Mouse (Mus musculus): ENCODE data around the gene Rsrp1.
"Not testable (repeated sequence)": the region's sequence is repeated elsewhere in the genome, so short reads cannot be mapped to it uniquely, and the experiment has no call there.

Gene Rsrp1

DNA sequence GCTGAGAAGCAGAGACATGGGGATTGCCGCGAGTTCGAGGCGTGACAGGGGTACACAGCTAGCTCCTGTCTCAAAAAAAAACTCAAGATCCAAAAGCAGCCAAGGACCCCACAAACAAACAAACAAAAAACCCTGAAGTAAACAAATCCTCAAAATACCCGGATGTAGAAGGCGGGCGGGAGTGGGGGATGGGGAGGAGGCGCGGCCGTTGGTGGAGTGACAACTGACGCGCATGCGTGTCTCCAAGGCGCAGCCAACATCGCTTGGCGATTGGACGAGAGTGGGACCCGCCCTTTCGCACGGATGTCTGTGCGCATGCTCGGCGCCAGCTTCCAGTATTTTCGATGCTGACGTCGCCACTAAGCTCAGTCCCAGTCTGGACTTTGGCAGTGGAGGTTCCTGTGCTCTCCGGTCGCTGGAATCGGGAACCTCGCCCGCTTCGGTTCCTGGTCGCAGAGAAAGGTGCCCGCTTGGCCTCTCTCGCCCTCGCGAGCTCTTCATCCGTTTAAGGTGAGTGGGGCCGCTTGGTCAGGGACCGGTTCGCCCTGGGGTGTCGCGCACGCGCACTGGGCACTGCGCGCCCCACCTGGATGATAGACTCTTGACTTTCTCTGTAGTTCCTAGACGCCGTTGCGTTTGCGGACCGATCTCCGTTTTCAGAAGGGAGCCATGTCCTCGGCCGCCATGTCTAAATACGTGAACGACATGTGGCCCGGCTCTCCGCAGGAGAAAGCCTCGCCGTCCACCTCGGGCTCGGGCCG, at the start of gene Rsrp1:
Gene Rsrp1 (plus strand): TSS at position 335 of the 761 bp plus-strand sequence.
- peak; percentile 99 for DNase-seq

- DNase-seq: no peak
Measured at GRCm38 (mm10) chr4:134876171-134876570, 47.2 kb upstream of the Rsrp1 start.

DNA sequence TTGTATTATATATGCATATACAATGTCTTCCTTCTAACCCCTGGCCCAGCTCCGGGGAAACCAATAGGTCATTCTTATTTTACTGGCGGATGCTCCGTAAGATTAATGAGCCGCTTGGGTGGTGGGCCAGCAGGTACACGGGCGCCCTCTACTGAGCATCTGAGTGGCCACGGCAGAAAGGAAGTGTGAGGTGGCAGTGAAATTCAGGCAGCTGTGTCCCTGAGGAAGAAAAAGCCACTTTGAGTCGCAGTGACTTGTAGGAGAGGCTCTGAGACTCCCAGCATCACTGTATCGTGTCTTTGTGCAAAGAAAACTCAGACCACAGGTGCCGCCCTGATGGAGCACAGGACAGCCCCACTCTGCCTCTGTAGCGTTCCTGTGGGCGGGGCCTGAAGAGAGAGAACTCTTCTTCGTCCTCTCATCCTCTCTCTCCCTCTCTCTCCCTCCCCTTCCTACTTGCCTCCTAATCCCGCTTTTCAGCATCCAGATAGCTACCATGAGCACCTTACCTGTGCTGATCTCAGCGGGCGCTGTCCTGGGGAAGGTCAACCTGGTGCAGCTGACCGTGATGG, 43.9 kb upstream of the Rsrp1 start:
- peak; percentile 81 for DNase-seq

DNA sequence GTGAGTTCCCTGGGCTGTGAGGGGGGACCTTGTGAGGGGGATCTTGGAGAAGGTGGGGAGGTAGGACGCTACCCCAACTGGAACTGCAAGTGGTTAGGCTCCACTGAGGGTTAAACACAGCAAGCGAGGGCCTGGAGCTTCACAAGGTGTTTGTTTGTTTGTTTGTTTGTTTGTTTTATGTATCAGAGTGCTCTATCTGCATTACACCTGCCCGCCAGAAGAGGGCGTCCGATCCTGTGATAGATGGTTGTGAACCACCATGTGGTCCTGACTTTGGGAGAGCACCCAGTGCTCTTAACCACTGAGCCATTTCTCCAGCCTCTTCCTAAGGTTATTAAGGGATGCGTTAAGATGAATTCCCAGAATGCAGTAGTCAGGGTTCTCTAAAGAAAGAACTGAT, 43.4 kb upstream of the Rsrp1 start:
- DNase-seq: peak; percentile 28

GRCm38 (mm10) chr4:134883266-134883665, 40.1 kb upstream of the Rsrp1 start:
- peak; percentile 67 for DNase-seq

GRCm38 (mm10) chr4:134883808-134884207, 39.6 kb upstream of the Rsrp1 start:
- DNase-seq: no peak

GRCm38 (mm10) chr4:134884364-134884763, 39.0 kb upstream of the Rsrp1 start:
- no peak for DNase-seq

DNA sequence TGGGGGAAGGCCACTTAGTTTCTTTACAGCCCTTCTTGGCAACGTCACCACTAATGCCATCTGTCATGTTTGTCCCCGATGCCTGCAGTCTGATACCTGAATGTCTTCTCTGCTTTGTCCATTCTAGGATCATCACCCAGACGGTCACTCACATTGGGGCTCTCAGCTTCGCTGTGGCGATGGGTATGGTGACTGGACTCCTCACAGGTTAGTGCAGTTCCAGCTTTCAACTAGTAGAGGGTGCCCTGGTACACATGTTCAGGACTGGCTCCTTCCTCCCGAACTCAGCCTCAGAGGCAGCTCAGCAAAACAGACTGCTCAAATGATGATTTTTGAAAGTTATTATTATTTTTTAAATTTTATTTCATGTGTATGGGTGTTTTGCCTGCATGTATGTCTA, 31.3 kb upstream of the Rsrp1 start:
- DNase-seq: no peak

DNA sequence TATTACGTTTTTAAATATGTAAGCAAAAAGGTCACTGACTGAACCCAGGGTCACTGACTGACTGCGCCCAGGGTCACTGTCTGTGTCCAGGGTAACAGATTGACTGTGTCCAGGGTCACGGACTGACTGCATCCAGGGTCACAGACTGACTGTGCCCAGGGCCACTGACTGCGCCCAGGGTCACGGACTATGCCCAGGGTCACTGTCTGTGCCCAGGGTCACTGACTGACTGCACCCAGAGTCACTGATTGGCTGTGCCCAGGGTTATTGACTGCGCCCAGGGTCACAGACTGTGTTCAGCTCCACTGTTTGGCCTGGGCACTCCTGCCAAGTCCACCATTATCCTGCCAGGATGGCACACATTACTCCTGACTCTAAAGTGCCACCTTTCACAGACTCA, 26.1 kb upstream of the Rsrp1 start:
- DNase-seq: no peak

DNA sequence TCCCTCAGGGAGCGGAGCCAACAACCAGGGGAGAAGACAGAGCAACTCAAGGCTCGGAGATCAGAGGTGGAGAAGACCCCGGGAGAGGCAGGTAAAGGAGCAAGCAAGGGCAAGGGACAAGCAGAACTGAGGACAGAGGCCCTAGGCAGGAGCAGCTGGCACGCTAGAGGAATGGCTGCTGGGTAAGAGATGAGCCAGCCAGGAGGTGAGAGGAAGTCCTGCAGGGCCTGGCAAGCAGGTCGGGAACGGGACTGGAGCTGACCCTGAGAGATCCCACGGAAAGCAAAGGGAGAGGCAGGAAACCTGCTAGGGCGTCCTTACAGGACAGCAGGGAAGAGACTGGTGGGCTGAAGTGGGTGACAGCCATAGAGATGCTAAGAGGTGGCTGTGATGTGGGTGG, 22.3 kb upstream of the Rsrp1 start:
- no peak for DNase-seq

DNA sequence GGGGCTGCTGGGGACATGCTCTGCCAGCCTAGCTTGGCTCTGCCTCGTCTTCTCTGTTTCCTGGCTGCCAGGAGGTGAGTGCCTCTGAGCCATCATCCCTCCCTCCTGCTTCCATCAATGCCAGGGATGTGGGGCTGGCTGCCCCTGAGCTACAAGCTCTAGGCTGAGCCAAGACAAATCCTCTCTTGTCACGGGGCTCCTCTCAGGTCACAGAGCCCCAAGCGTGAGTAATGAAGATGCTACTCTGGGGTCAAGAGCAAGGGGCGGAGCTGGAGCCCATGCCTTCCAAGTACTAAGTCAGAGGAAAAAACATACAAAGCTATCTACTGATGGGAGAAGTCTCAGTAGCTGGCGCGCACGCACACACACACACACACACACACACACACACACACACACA, 20.3 kb upstream of the Rsrp1 start:
- no peak for DNase-seq

DNA sequence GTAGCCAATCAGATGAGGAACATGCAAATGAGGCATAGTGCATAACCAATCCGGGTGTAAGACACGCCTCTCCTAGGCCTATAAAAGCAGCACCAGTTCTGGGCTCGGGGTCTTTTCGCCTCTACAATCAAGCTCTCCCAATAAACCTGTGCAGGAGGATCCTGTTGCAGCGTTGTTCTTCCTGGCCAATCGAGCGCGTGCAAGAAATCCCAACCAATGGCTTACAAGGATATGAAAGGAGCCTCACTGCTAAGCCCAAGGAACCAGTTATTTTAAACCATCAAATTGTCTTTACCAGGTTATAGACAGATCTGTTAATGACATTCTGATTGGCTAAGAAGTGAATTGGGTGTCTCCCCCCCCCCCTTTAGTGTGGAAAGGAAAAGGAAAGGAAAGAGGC, 12.0 kb upstream of the Rsrp1 start:
- DNase-seq: not testable (repeated sequence)

- DNase-seq: peak; percentile 77
Measured at GRCm38 (mm10) chr4:134913413-134913812, 10.0 kb upstream of the Rsrp1 start.

GRCm38 (mm10) chr4:134914122-134914863, 9.1 kb upstream of the Rsrp1 start:
- DNase-seq: no peak

- peak; percentile 95 for DNase-seq
Measured at GRCm38 (mm10) chr4:134914864-134915209, 8.6 kb upstream of the Rsrp1 start, which contains the start of gene Tmem50a. Tmem50a (minus strand) TSS chr4:134915024.

- no peak for DNase-seq
Measured at GRCm38 (mm10) chr4:134915223-134916050, 8.0 kb upstream of the Rsrp1 start.

- DNase-seq: no peak
Measured at GRCm38 (mm10) chr4:134917194-134917593, 6.2 kb upstream of the Rsrp1 start.

- no peak for DNase-seq
Measured at GRCm38 (mm10) chr4:134918381-134918780, 5.0 kb upstream of the Rsrp1 start.

DNA sequence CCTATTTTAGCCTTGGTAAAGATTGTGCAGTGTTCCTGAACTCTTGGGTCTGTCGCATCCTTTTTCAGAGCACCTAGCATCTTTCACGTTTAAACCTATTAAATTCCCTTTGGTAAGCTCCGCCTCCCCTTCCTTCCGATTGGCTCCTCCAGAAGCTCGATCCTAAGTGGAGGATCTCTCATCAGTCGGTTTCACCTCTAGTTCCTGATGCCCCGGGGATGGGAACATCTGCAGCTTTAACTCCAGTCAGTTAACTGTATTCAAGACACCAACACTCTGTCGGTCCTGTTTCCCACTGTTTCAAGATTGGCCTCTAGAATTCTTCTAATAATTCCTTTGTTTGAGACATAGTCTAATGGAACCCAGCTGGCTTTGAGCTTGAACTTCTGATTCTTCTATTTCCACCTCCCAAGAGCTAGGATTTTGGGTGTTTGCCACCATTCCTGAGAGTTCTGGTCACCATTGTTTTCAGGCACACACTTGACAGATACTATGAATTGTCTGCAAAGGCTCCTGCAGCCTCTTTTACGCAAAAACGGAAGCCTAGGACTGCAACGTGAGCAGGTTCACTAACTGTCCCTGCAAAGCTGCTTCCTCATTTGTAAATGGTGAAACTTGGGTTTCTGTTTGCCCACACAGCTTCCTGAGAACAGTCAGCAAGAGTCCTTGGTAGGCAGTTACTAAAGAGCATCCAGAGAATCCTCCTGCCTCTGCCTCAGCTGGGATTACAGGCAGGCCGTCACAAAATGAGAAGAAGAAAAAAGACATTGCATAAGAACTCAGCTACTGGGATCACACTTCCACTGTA, 3.5 kb upstream of the Rsrp1 start:
- peak; percentile 22 for DNase-seq

DNA sequence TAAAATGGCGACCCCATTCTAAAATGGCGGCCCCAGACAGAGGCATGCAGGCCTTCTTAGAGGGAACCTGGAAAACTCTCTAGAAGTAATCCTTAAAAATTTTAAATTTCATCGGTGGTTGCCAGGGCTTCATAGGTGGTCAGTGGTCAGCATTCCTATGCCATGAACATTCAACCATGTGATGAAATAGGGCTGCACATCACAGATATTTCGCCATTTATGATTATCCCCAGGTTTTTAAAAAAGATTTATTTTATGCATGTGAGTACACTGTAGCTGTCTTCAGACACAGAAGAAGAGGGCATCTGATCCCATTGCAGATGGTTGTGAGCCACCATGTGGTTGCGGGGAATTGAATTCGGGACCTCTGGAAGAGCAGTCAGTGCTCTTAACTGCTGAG, 2.8 kb upstream of the Rsrp1 start:
- DNase-seq: no peak

- no peak for DNase-seq
Measured at GRCm38 (mm10) chr4:134921703-134922102, 1.7 kb upstream of the Rsrp1 start.
